Mouse (Mus musculus): Measurements from ENCODE around the gene Epha6. TPM values are rescaled to one million over a fixed set of nuclear protein-coding genes. Genes with fewer than 3 reads are reported as not detected.

Gene Epha6
- polyA plus RNA-seq, 1 experiment from 2014 or later = 0.51 TPM

- H3K9me3 ChIP-seq = no peaks in the 10 kb centered on the region
- H3K4me1 ChIP-seq = no peaks in the 10 kb centered on the region
- ATAC-seq (ENCODE audit: low FRiP score, low read depth) = no peak
- WGBS = 69% methylated on average over 1 of the region's 1 CpGs
- H3K4me3 ChIP-seq = no peak overlapping the region
- H3K36me3 ChIP-seq = 0 out of 2 replicates have a peak, but pooled peaks cover 5% of the 10 kb centered on the region
- H3K4me2 ChIP-seq (replicated peaks) = no peak overlapping the region
- no peak overlapping the region for H3K9ac ChIP-seq
- no peaks in the 10 kb centered on the region for H3K27me3 ChIP-seq
- no peak overlapping the region for H3K27ac ChIP-seq
Observed at GRCm38 (mm10) chr16:59610750-59611149, 994.6 kb downstream of the Epha6 start.

DNA sequence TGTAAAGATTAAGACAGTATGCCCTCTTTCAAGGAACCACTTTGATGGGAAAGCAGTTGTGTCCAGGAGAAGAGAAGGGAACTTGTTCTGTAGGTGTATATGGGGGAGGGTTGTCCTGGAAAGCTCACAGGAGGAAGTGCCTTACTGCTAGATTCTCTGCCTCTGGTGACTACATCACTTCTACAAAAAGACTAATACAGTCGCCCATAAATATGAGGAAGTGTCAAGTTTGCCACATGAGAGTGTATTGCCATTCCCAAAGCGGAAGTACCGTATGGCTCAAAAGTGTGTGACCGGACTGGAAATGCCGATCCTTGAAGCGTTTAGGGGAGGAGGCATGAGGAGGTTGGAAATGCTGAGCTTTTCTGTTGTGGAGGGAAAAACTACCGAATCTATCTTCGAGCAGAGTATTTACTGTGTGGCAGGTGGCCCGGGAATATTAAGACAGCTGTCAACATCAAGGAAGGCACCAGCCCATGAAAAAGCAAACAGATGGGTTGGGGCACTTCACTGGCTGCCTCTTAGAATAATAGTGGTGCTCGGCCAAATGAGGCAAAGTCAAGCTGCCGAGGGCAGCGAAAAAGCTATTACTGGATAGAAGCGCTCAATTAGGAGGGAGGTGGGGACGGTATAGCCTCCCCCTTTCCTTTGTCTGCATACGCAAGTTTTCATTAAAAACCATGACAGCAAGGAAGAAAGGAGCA is 1001.1 kb downstream of the Epha6 start:
- no peaks in the 10 kb centered on the region for H3K27me3 ChIP-seq
- H3K36me3 ChIP-seq = no peaks in the 10 kb centered on the region
- H3K4me2 ChIP-seq (replicated peaks) = no peak overlapping the region
- no peak overlapping the region for H3K4me3 ChIP-seq
- H3K4me1 ChIP-seq = peaks cover 6% of the 10 kb centered on the region
- WGBS = 55% methylated on average over 15 of the region's 15 CpGs
- ATAC-seq (ENCODE audit: low FRiP score, low read depth) = no peak
- H3K9me3 ChIP-seq = 0 out of 2 replicates have a peak, but pooled peaks cover 3% of the 10 kb centered on the region
- H3K27ac ChIP-seq = no peak overlapping the region
- H3K9ac ChIP-seq = no peak overlapping the region

Small RNA genes within 50 kb of the gene (microRNA-seq; reads per million reads assigned to microRNA genes)
- gene Gm24755 = not detected
